Mouse (Mus musculus) heart, postnatal 0 days (tissue): Measurements from ENCODE around the gene Rcor2. TPM values are rescaled to one million over a fixed set of nuclear protein-coding genes. Genes with fewer than 3 reads are reported as not detected.

ENCODE experiments used
- ATAC-seq: fragments of 200-750 bp; cut with Nextera tagmentation; 2 replicates; pipeline ENCODE4 v1.8.0; 2017; ENCODE audit warnings: low read depth, moderate number of reproducible peaks, moderate library complexity; ENCODE audit not compliant: insufficient read depth
- DNase-seq: peaks from one replicate; pipeline ENCODE4 v3.0.0-alpha.2; 2016; ENCODE audit warnings: low spot score
- H3K27ac ChIP-seq: fragments of 300-500 bp; sonication (generic); 2 replicates; pipeline ENCODE4 v1.5.1; 2014; ENCODE audit warnings: low read depth, mild to moderate bottlenecking
- H3K27me3 ChIP-seq: fragments of 300-500 bp; sonication (generic); 2 replicates; pipeline ENCODE4 v1.6.1; 2014; ENCODE audit warnings: low read length, mixed read lengths; ENCODE audit not compliant: control insufficient read depth, insufficient read depth
- H3K36me3 ChIP-seq: fragments of 300-500 bp; sonication (generic); replicated peaks from 2 replicates; pipeline ENCODE4 v1.6.1; 2014; ENCODE audit warnings: low read length, mixed read lengths; ENCODE audit not compliant: control insufficient read depth, insufficient read depth
- H3K4me1 ChIP-seq: fragments of 300-500 bp; sonication (generic); 2 replicates; pipeline ENCODE4 v1.6.1; 2014; ENCODE audit warnings: antibody characterized with exemption; ENCODE audit not compliant: control insufficient read depth, insufficient read depth
- H3K4me2 ChIP-seq: fragments of 300-500 bp; sonication (generic); 2 replicates; pipeline ENCODE4 v1.6.1; 2014; ENCODE audit warnings: low read depth, mild to moderate bottlenecking, low read length, moderate library complexity
- H3K4me3 ChIP-seq: fragments of 300-500 bp; sonication (generic); 2 replicates; pipeline ENCODE4 v1.5.1; 2014; ENCODE audit warnings: low read depth, low read length
- H3K9ac ChIP-seq: fragments of 300-500 bp; sonication (generic); replicated peaks from 2 replicates; pipeline ENCODE4 v1.6.1; 2014; ENCODE audit warnings: low read depth, low read length, mixed read lengths
- H3K9me3 ChIP-seq: fragments of 300-500 bp; sonication (generic); replicated peaks from 2 replicates; pipeline ENCODE4 v1.6.1; 2016; ENCODE audit warnings: low read length; ENCODE audit not compliant: control insufficient read depth
- CTCF ChIP-seq: IDR thresholded peaks from 2 replicates; pipeline ENCODE4 v1.5.1; 2016; ENCODE audit warnings: antibody characterized with exemption, control low read depth, low read depth
- EP300 ChIP-seq: IDR thresholded peaks from 2 replicates; pipeline ENCODE4 v1.6.1; 2016; ENCODE audit warnings: antibody characterized with exemption, low read depth
- WGBS: fragments of 180-500 bp; shearing (Covaris S2); extraction: QIAGEN DNeasy Blood & Tissue Kit; methylation state at CpG from one replicate; pipeline ENCODE4 v1.1.7; 2014; 5-methylcytosine and 5-hydroxymethylcytosine counted together
- polyA plus RNA-seq: library from polyadenylated mRNA; unstranded; fragments of >200 nt; fragmentation: Nextera tagmentation; extraction: Ambion mirVana; gene quantifications from 2 replicates; pipeline ENCODE4 v1.2.1, GENCODE M21; 2015
- total RNA-seq: library from RNA; depleted of rRNA; stranded (reverse); fragments of >200 nt; gene quantifications from 2 replicates; pipeline ENCODE4 v1.2.3, GENCODE M21; 2014; ENCODE audit warnings: low replicate concordance; rRNA removed

The Rcor2 gene
- total and polyA plus RNA-seq, 2 experiments from 2014 or later = 9.7 to 40.0 TPM

GRCm38 (mm10) chr19:7317716-7318115, 50.6 kb downstream of the Rcor2 start:
- Histone ChIP-seq H3K9ac (no peak overlapping the region), H3K27ac (no peak overlapping the region), H3K27me3 (no peaks in the 10 kb centered on the region), H3K4me3 (no peak overlapping the region), H3K36me3 (no peaks in the 10 kb centered on the region), H3K4me2 (no peak overlapping the region), H3K4me1 (peaks cover 6% of the 10 kb centered on the region), H3K9me3 (no peaks in the 10 kb centered on the region)
- DNase-seq (no peak), ATAC-seq (no peak)
- no peak for TF ChIP-seq CTCF
- 83% methylated on average over 4 of the region's 4 CpGs for whole genome bisulfite sequencing

DNA sequence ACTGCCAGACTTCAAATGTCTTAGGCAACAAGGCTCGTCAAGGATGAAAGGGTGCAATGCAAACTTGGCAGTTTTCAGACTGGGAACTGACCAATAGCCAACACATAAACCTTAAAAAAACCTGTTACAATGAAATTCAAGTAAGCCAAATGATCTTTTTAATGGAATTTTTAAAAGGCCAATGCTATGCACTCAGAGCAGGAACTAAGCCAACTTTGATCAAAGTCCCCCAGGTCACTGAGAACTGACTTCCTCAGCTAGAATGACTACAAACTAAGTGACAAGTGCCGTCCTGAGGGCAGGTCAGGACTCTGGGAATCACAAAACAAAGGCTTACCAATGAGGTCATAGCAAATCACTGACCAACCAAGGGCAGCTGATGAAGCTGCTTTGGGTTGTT, 53.1 kb downstream of the Rcor2 start:
- ATAC-seq = no peak
- Histone ChIP-seq H3K27ac (no peak overlapping the region), H3K4me2 (no peak overlapping the region), H3K36me3 (no peaks in the 10 kb centered on the region), H3K9ac (no peak overlapping the region), H3K9me3 (no peaks in the 10 kb centered on the region), H3K4me3 (no peak overlapping the region), H3K4me1 (peaks cover 2% of the 10 kb centered on the region; the same call in 1 of the 2 replicates), H3K27me3 (no peaks in the 10 kb centered on the region)
- 54% methylated on average over 2 of the region's 2 CpGs for WGBS
- TF ChIP-seq CTCF (no peak), EP300 (no peak)
- DNase-seq = no peak

GRCm38 (mm10) chr19:7321391-7321790, 54.3 kb downstream of the Rcor2 start:
- Histone ChIP-seq H3K4me1 (no peaks in the 10 kb centered on the region), H3K9ac (no peak overlapping the region), H3K9me3 (no peaks in the 10 kb centered on the region), H3K36me3 (0 out of 2 replicates have a peak, but pooled peaks cover under 1% of the 10 kb centered on the region), H3K27ac (no peak overlapping the region), H3K27me3 (no peaks in the 10 kb centered on the region), H3K4me3 (no peak overlapping the region), H3K4me2 (no peak overlapping the region)
- TF ChIP-seq EP300 = no peak
- no peak for TF ChIP-seq CTCF
- DNase-seq = no peak
- no peak for ATAC-seq
- WGBS = 89% methylated on average over 3 of the region's 3 CpGs

Other genes starting within 250 kb of the Rcor2 start
- gene Fermt3, start 247.9 kb upstream of the Rcor2 start, total RNA-seq = 8.9 and 11.1 TPM in 2 replicates
- 4.9 and 5.1 TPM in 2 replicates for gene Fermt3, start 247.9 kb upstream of the Rcor2 start, polyA plus RNA-seq
- 94.6 and 99.7 TPM in 2 replicates for gene Stip1, start 227.4 kb upstream of the Rcor2 start, total RNA-seq
- 98.3 and 98.5 TPM in 2 replicates for gene Stip1, start 227.4 kb upstream of the Rcor2 start, polyA plus RNA-seq
- 122 and 170 TPM in 2 replicates for gene Macrod1, start 210.5 kb upstream of the Rcor2 start, total RNA-seq
- gene Macrod1, start 210.5 kb upstream of the Rcor2 start, polyA plus RNA-seq = 112 and 113 TPM in 2 replicates
- 0.23 and 0.89 TPM in 2 replicates for gene Flrt1, start 161.6 kb upstream of the Rcor2 start, total RNA-seq
- gene Flrt1, start 161.6 kb upstream of the Rcor2 start, polyA plus RNA-seq = 1.0 TPM in 2 replicates
- gene Otub1, start 61.0 kb upstream of the Rcor2 start, total RNA-seq = 127 and 139 TPM in 2 replicates
- 117 and 132 TPM in 2 replicates for gene Otub1, start 61.0 kb upstream of the Rcor2 start, polyA plus RNA-seq
- 1,841 and 2,074 TPM in 2 replicates for gene Cox8a, start 49.7 kb upstream of the Rcor2 start, total RNA-seq
- gene Cox8a, start 49.7 kb upstream of the Rcor2 start, polyA plus RNA-seq = 3,012 and 3,042 TPM in 2 replicates
- 30.2 and 44.0 TPM in 2 replicates for gene Naa40, start 26.1 kb upstream of the Rcor2 start, total RNA-seq
- gene Naa40, start 26.1 kb upstream of the Rcor2 start, polyA plus RNA-seq = 27.8 and 30.4 TPM in 2 replicates
- 33.6 and 35.2 TPM in 2 replicates for gene Mark2, start 74.5 kb downstream of the Rcor2 start, total RNA-seq
- gene Mark2, start 74.5 kb downstream of the Rcor2 start, polyA plus RNA-seq = 17.8 and 19.3 TPM in 2 replicates
- 22.0 and 38.7 TPM in 2 replicates for gene Spindoc, start 115.7 kb downstream of the Rcor2 start, total RNA-seq
- gene Spindoc, start 115.7 kb downstream of the Rcor2 start, polyA plus RNA-seq = 11.7 and 13.7 TPM in 2 replicates
- gene 2700081O15Rik, start 150.3 kb downstream of the Rcor2 start, total RNA-seq = 29.6 and 44.0 TPM in 2 replicates
- gene 2700081O15Rik, start 150.3 kb downstream of the Rcor2 start, polyA plus RNA-seq = 2.1 and 2.3 TPM in 2 replicates
- 67.7 and 70.4 TPM in 2 replicates for gene Rtn3, start 216.0 kb downstream of the Rcor2 start, total RNA-seq
- gene Rtn3, start 216.0 kb downstream of the Rcor2 start, polyA plus RNA-seq = 99.7 and 105 TPM in 2 replicates
- gene Atl3, start 226.7 kb downstream of the Rcor2 start, total RNA-seq = 15.2 and 17.1 TPM in 2 replicates
- 5.4 and 6.3 TPM in 2 replicates for gene Atl3, start 226.7 kb downstream of the Rcor2 start, polyA plus RNA-seq